Mouse (Mus musculus): ENCODE data around the gene Pld2. TPM values are rescaled to one million over a fixed set of nuclear protein-coding genes. Genes with fewer than 3 reads are reported as not detected.

Gene Pld2
- total and polyA plus RNA-seq, 2 experiments from 2014 or later: 17.7 to 64.3 TPM

DNA sequence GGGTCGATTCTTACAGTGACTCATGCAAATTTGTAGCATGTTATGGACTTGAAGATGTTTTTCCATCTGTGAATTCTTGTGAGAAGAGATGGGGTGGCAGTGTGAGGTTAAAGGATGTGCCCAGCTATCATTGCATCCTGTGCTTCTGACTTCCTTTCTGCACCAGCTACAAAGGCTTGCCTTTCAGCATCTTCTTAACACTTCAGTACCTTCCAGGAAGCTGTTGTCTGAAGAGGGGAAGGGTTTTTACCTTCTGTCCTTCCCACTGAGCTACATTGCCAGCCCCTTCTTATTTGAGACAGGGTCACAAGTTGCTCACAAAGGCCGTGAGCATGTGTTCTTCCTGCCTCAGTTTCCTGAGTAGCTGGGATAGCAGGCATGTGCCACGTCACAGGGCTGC lies 41.1 kb downstream of the Pld2 start:
- H3K27me3 ChIP-seq (ENCODE audit: insufficient read depth, low read length): no peaks in the 10 kb centered on the region
- H3K4me1 ChIP-seq (ENCODE audit: insufficient read depth, low read length): no peaks in the 10 kb centered on the region; the same call in none of the 2 replicates
- H3K27ac ChIP-seq: no peak overlapping the region
- DNase-seq (ENCODE audit: low spot score) (no peak), ATAC-seq (no peak)
- no peak overlapping the region for H3K9ac ChIP-seq (replicated peaks; ENCODE audit: low read length)
- TF ChIP-seq CTCF (IDR thresholded peaks at IDR 0.05; ENCODE audit: low read depth): no peak
- H3K4me2 ChIP-seq (ENCODE audit: low read depth, low read length): no peak overlapping the region
- H3K4me3 ChIP-seq (ENCODE audit: low read length): no peak overlapping the region
- 80% methylated on average over 3 of the region's 3 CpGs for WGBS
- no peaks in the 10 kb centered on the region for H3K36me3 ChIP-seq (ENCODE audit: insufficient read depth, low read length)
- H3K9me3 ChIP-seq (ENCODE audit: low read length): no peaks in the 10 kb centered on the region

- H3K4me1 ChIP-seq (ENCODE audit: insufficient read depth, low read length): no peaks in the 10 kb centered on the region; the same call in 1 of the 2 replicates
- no peak overlapping the region for H3K27ac ChIP-seq
- no peaks in the 10 kb centered on the region for H3K27me3 ChIP-seq (ENCODE audit: insufficient read depth, low read length)
- H3K4me3 ChIP-seq (ENCODE audit: low read length): no peak overlapping the region
- ATAC-seq: no peak
- H3K4me2 ChIP-seq (ENCODE audit: low read depth, low read length): no peak overlapping the region
- no peak for DNase-seq (ENCODE audit: low spot score)
- no peaks in the 10 kb centered on the region for H3K9me3 ChIP-seq (ENCODE audit: low read length)
- no peak for TF ChIP-seq CTCF (IDR thresholded peaks at IDR 0.05; ENCODE audit: low read depth)
- no peaks in the 10 kb centered on the region for H3K36me3 ChIP-seq (ENCODE audit: insufficient read depth, low read length)
- WGBS: 61% methylated on average over 3 of the region's 3 CpGs
- H3K9ac ChIP-seq (replicated peaks; ENCODE audit: low read length): no peak overlapping the region
Measured at GRCm38 (mm10) chr11:70582196-70582595, 42.3 kb downstream of the Pld2 start.

- no peak overlapping the region for H3K9ac ChIP-seq (replicated peaks; ENCODE audit: low read length)
- H3K4me1 ChIP-seq (ENCODE audit: insufficient read depth, low read length): no peaks in the 10 kb centered on the region; the same call in 1 of the 2 replicates
- no peak overlapping the region for H3K27ac ChIP-seq
- 67% methylated on average over 6 of the region's 6 CpGs for WGBS
- no peaks in the 10 kb centered on the region for H3K27me3 ChIP-seq (ENCODE audit: insufficient read depth, low read length)
- no peak for TF ChIP-seq CTCF (IDR thresholded peaks at IDR 0.05; ENCODE audit: low read depth)
- no peaks in the 10 kb centered on the region for H3K9me3 ChIP-seq (ENCODE audit: low read length)
- H3K4me2 ChIP-seq (ENCODE audit: low read depth, low read length): no peak overlapping the region
- ATAC-seq (no peak), DNase-seq (ENCODE audit: low spot score) (no peak)
- H3K4me3 ChIP-seq (ENCODE audit: low read length): no peak overlapping the region
- no peaks in the 10 kb centered on the region for H3K36me3 ChIP-seq (ENCODE audit: insufficient read depth, low read length)
Measured at GRCm38 (mm10) chr11:70583022-70583714, 43.3 kb downstream of the Pld2 start.

DNA sequence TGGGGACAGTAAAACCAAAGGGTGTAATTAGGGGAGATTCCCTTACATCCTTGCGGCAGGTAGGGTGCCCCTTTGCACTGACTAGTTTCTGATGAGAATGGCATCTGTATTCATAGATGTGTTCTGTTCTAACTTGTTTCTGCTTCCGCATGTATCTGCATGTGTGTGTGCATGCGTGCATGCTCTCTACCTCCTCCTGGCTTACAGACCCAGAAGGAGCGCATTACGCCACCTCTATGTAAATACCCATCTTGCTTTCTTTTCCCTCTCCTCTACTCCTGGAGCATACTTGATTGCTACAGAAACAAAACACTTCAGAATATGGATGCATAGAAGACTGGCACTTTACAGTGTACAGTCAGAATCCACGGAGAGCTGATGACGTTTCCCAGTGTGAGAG lies 43.9 kb downstream of the Pld2 start:
- Histone ChIP-seq H3K4me3 (ENCODE audit: low read length) (no peak overlapping the region), H3K9me3 (ENCODE audit: low read length) (no peaks in the 10 kb centered on the region), H3K27ac (no peak overlapping the region), H3K27me3 (ENCODE audit: insufficient read depth, low read length) (no peaks in the 10 kb centered on the region), H3K4me2 (ENCODE audit: low read depth, low read length) (no peak overlapping the region), H3K36me3 (ENCODE audit: insufficient read depth, low read length) (no peaks in the 10 kb centered on the region), H3K9ac (replicated peaks; ENCODE audit: low read length) (no peak overlapping the region), H3K4me1 (ENCODE audit: insufficient read depth, low read length) (no peaks in the 10 kb centered on the region; the same call in 1 of the 2 replicates)
- 0 out of 2 replicates have a peak, but pooled peaks have one; percentile 13 for TF ChIP-seq CTCF (IDR thresholded peaks at IDR 0.05; ENCODE audit: low read depth)
- no peak for DNase-seq (ENCODE audit: low spot score)
- 91% methylated on average over 7 of the region's 7 CpGs for WGBS
- no peak for ATAC-seq

DNA sequence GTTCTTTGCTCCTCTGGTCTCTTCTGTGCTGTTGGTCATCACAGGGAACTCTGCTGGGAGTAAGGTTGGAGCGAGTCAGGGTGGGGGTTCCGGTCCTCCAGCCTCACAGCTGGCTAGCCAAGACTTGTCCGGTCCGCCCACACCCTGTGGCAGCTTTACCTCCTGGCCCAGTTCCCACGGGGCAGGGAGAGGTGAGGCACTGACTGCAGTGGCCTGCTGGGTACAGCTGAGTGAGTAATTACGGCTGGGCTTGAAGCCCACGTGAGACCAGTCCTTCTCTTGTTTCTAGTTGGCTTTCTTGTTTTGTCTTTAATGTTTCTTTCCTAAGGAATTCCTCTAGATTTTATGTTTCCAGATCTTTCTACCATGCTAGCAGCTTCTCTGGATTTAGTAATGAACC lies 45.6 kb downstream of the Pld2 start:
- peak overlapping the region; percentile 29; the same call in 1 of the 2 replicates for H3K27ac ChIP-seq
- H3K36me3 ChIP-seq (ENCODE audit: insufficient read depth, low read length): no peaks in the 10 kb centered on the region
- H3K4me3 ChIP-seq (ENCODE audit: low read length): no peak overlapping the region
- DNase-seq (ENCODE audit: low spot score) (peak; percentile 30), ATAC-seq (0 out of 2 replicates have a peak, but pooled peaks have one; percentile 43)
- H3K4me2 ChIP-seq (ENCODE audit: low read depth, low read length): no peak overlapping the region
- H3K4me1 ChIP-seq (ENCODE audit: insufficient read depth, low read length): no peaks in the 10 kb centered on the region; the same call in 1 of the 2 replicates
- no peak overlapping the region for H3K9ac ChIP-seq (replicated peaks; ENCODE audit: low read length)
- 27% methylated on average over 7 of the region's 7 CpGs for WGBS
- H3K9me3 ChIP-seq (ENCODE audit: low read length): no peaks in the 10 kb centered on the region
- TF ChIP-seq CTCF (IDR thresholded peaks at IDR 0.05; ENCODE audit: low read depth): no peak
- no peaks in the 10 kb centered on the region for H3K27me3 ChIP-seq (ENCODE audit: insufficient read depth, low read length)

GRCm38 (mm10) chr11:70586261-70586660 lies 46.4 kb downstream of the Pld2 start:
- Histone ChIP-seq H3K4me3 (ENCODE audit: low read length) (no peak overlapping the region), H3K9me3 (ENCODE audit: low read length) (no peaks in the 10 kb centered on the region), H3K4me2 (ENCODE audit: low read depth, low read length) (no peak overlapping the region), H3K9ac (replicated peaks; ENCODE audit: low read length) (no peak overlapping the region), H3K4me1 (ENCODE audit: insufficient read depth, low read length) (no peaks in the 10 kb centered on the region; the same call in 1 of the 2 replicates), H3K27me3 (ENCODE audit: insufficient read depth, low read length) (no peaks in the 10 kb centered on the region), H3K27ac (no peak overlapping the region), H3K36me3 (ENCODE audit: insufficient read depth, low read length) (no peaks in the 10 kb centered on the region)
- no peak for ATAC-seq
- no peak for TF ChIP-seq CTCF (IDR thresholded peaks at IDR 0.05; ENCODE audit: low read depth)
- WGBS: 87% methylated on average over 3 of the region's 3 CpGs
- DNase-seq (ENCODE audit: low spot score): no peak

DNA sequence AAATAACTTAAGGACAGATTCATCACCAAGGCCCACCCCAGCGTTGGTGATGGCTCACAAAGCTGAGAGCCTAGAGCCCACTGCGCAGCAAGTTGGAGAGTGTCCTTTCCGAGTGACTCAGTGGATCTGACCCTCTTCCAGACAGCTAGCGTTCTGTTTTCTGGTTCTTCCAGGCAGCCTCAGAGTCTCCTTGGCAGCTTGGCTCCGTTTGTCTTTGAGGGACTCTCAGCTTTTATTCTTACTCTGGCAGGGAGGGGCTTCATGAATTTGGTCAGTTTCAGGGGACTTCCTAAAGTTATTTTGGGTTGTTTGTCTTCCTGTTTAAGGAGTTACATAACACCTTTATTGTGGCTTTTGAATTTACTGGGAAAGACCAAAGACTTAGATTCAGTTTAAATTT lies 47.1 kb downstream of the Pld2 start:
- Histone ChIP-seq H3K27me3 (ENCODE audit: insufficient read depth, low read length) (no peaks in the 10 kb centered on the region), H3K4me1 (ENCODE audit: insufficient read depth, low read length) (no peaks in the 10 kb centered on the region; the same call in 1 of the 2 replicates), H3K9ac (replicated peaks; ENCODE audit: low read length) (no peak overlapping the region), H3K4me3 (ENCODE audit: low read length) (no peak overlapping the region), H3K36me3 (ENCODE audit: insufficient read depth, low read length) (no peaks in the 10 kb centered on the region), H3K27ac (no peak overlapping the region), H3K4me2 (ENCODE audit: low read depth, low read length) (no peak overlapping the region), H3K9me3 (ENCODE audit: low read length) (no peaks in the 10 kb centered on the region)
- WGBS: 66% methylated on average over 5 of the region's 5 CpGs
- TF ChIP-seq CTCF (IDR thresholded peaks at IDR 0.05; ENCODE audit: low read depth): no peak
- ATAC-seq: no peak
- no peak for DNase-seq (ENCODE audit: low spot score)
